Mouse (Mus musculus) heart, adult 2 months (tissue): Measurements from ENCODE around the gene Cmtm8. TPM values are rescaled to one million over a fixed set of nuclear protein-coding genes. Genes with fewer than 3 reads are reported as not detected.

ENCODE experiments used
- DNase-seq, 2 experiments: peaks; one replicate each; pipeline ENCODE4 v3.0.0; 2021
- H3K27ac ChIP-seq: fragments of 200-600 bp; 2 replicates; pipeline ENCODE4 v1.8.1; 2022
- H3K27me3 ChIP-seq: fragments of 200-500 bp; 2 replicates; pipeline ENCODE4 v1.6.1; 2012; ENCODE audit warnings: mild to moderate bottlenecking, low read length, inconsistent platforms, mixed read lengths; ENCODE audit not compliant: control insufficient read depth, insufficient read depth
- H3K36me3 ChIP-seq: fragments of 200-500 bp; 2 replicates; pipeline ENCODE4 v1.6.1; 2012; ENCODE audit warnings: low read length, inconsistent platforms; ENCODE audit not compliant: control insufficient read depth, insufficient read depth
- H3K4me1 ChIP-seq: fragments of 200-500 bp; 2 replicates; pipeline ENCODE4 v1.6.1; 2011; ENCODE audit warnings: low read length; ENCODE audit not compliant: control insufficient read depth, insufficient read depth
- H3K4me3 ChIP-seq: fragments of 200-600 bp; 2 replicates; pipeline ENCODE4 v1.8.1; 2022
- H3K79me2 ChIP-seq: fragments of 200-500 bp; replicated peaks from 2 replicates; pipeline ENCODE4 v1.6.1; 2012; ENCODE audit warnings: mild to moderate bottlenecking, inconsistent platforms, low read length, moderate library complexity, mixed read lengths; ENCODE audit not compliant: control insufficient read depth, insufficient read depth
- H3K9ac ChIP-seq: fragments of 200-500 bp; 2 replicates; pipeline ENCODE4 v1.6.1; 2012; ENCODE audit warnings: low read depth, mild to moderate bottlenecking, control low read depth, inconsistent platforms, low read length, mixed read lengths
- CTCF ChIP-seq: fragments of 200-600 bp; IDR thresholded peaks from 2 replicates; pipeline ENCODE4 v1.8.1; 2022; ENCODE audit warnings: antibody characterized with exemption, mild to moderate bottlenecking, moderate library complexity
- EP300 ChIP-seq: fragments of 200-500 bp; IDR thresholded peaks from 2 replicates; pipeline ENCODE4 v1.6.1; 2011; ENCODE audit warnings: low read depth, low read length, control low read depth; ENCODE audit not compliant: insufficient read depth
- POLR2A ChIP-seq: fragments of 200-500 bp; IDR thresholded peaks from 2 replicates; pipeline ENCODE4 v1.6.1; 2011; ENCODE audit warnings: mild to moderate bottlenecking, low read depth, low read length, control low read depth; ENCODE audit not compliant: insufficient read depth
- WGBS: fragments of 180-500 bp; shearing (Covaris S2); methylation state at CpG from one replicate; pipeline ENCODE4 v1.1.7; 2018; 5-methylcytosine and 5-hydroxymethylcytosine counted together
- intact Hi-C: fragments of 180-260 bp; cut with DNase I; formaldehyde crosslinking; loops from one replicate; pipeline ENCODE4 v1.15.1; 2025
- polyA plus RNA-seq: library from polyadenylated mRNA; depleted of rRNA; stranded (reverse); fragments of >200 nt; gene quantifications from 2 replicates; pipeline ENCODE4 v1.2.3, GENCODE M21; 2012
- total RNA-seq, 2 experiments: library from RNA; stranded (reverse); gene quantifications; 2 replicates each; pipeline ENCODE4 v1.2.3; 2021

Gene Cmtm8
- total and polyA plus RNA-seq, 3 experiments, result 11.5 to 28.7 (median 11.9) TPM

- TF ChIP-seq POLR2A, result no peak
- TF ChIP-seq CTCF, result no peak
- TF ChIP-seq EP300, result no peak
- no peak for DNase-seq
- 93% methylated on average over 3 of the region's 3 CpGs for WGBS
Measured at GRCm38 (mm10) chr9:114776361-114776760, 67.6 kb downstream of the Cmtm8 start.

GRCm38 (mm10) chr9:114775272-114775671, 68.7 kb downstream of the Cmtm8 start:
- WGBS, result 29% methylated on average over 4 of the region's 4 CpGs
- H3K27ac ChIP-seq, result no peak overlapping the region
- intact Hi-C loops, result no loop called here
- no peak overlapping the region for H3K9ac ChIP-seq
- no peaks in the 10 kb centered on the region for H3K27me3 ChIP-seq
- TF ChIP-seq POLR2A (no peak), EP300 (no peak), CTCF (no peak)
- H3K79me2 ChIP-seq, result no peaks in the 10 kb centered on the region
- DNase-seq, result peak; percentile 57 to 78
- H3K4me1 ChIP-seq, result peaks cover 5% of the 10 kb centered on the region
- H3K4me3 ChIP-seq, result no peak overlapping the region
- H3K36me3 ChIP-seq, result no peaks in the 10 kb centered on the region

More at GRCm38 (mm10) chr9:114776361-114776760, 67.6 kb downstream of the Cmtm8 start:
- Histone ChIP-seq H3K9ac (no peak overlapping the region), H3K27ac (no peak overlapping the region), H3K27me3 (no peaks in the 10 kb centered on the region), H3K36me3 (no peaks in the 10 kb centered on the region), H3K79me2 (no peaks in the 10 kb centered on the region), H3K4me1 (peaks cover 5% of the 10 kb centered on the region), H3K4me3 (no peak overlapping the region)
- intact Hi-C loops, result no loop called here

- Histone ChIP-seq H3K27ac (no peak overlapping the region), H3K79me2 (no peaks in the 10 kb centered on the region), H3K36me3 (no peaks in the 10 kb centered on the region), H3K4me1 (peaks cover 5% of the 10 kb centered on the region), H3K9ac (no peak overlapping the region), H3K4me3 (no peak overlapping the region), H3K27me3 (no peaks in the 10 kb centered on the region)
- no peak for TF ChIP-seq EP300
- DNase-seq, result no peak
- intact Hi-C loops, result no loop called here
- 64% methylated on average over 6 of the region's 6 CpGs for WGBS
Measured at GRCm38 (mm10) chr9:114774629-114775028, 69.3 kb downstream of the Cmtm8 start.

- Histone ChIP-seq H3K79me2 (no peaks in the 10 kb centered on the region), H3K27ac (no peak overlapping the region), H3K4me3 (no peak overlapping the region), H3K27me3 (no peaks in the 10 kb centered on the region), H3K9ac (no peak overlapping the region), H3K36me3 (no peaks in the 10 kb centered on the region), H3K4me1 (peaks cover 5% of the 10 kb centered on the region)
- no peak for DNase-seq
- no peak for TF ChIP-seq POLR2A
- no peak for TF ChIP-seq CTCF
- TF ChIP-seq EP300, result no peak
- WGBS, result 77% methylated on average over 7 of the region's 7 CpGs
- intact Hi-C loops, result no loop called here
Measured at GRCm38 (mm10) chr9:114771565-114771964, 72.4 kb downstream of the Cmtm8 start.

GRCm38 (mm10) chr9:114770224-114770623, 73.7 kb downstream of the Cmtm8 start:
- H3K27ac ChIP-seq, result no peak overlapping the region
- no peaks in the 10 kb centered on the region for H3K27me3 ChIP-seq
- H3K4me3 ChIP-seq, result no peak overlapping the region
- no peak overlapping the region for H3K9ac ChIP-seq
- H3K79me2 ChIP-seq, result no peaks in the 10 kb centered on the region
- peaks cover 5% of the 10 kb centered on the region for H3K4me1 ChIP-seq
- H3K36me3 ChIP-seq, result no peaks in the 10 kb centered on the region
- WGBS, result 82% methylated on average over 4 of the region's 4 CpGs
- TF ChIP-seq CTCF (no peak), POLR2A (no peak), EP300 (no peak)
- no peak for DNase-seq
- intact Hi-C loops, result no loop called here

- Histone ChIP-seq H3K27me3 (no peaks in the 10 kb centered on the region), H3K4me3 (no peak overlapping the region), H3K9ac (no peak overlapping the region), H3K4me1 (no peaks in the 10 kb centered on the region), H3K36me3 (no peaks in the 10 kb centered on the region), H3K27ac (no peak overlapping the region), H3K79me2 (no peaks in the 10 kb centered on the region)
- intact Hi-C loops, result no loop called here
- WGBS, result 64% methylated on average over 10 of the region's 10 CpGs
- TF ChIP-seq EP300 (no peak), CTCF (no peak), POLR2A (no peak)
- peak in 1 of 2 experiments; percentile 27 for DNase-seq
Measured at GRCm38 (mm10) chr9:114768066-114768465, 75.9 kb downstream of the Cmtm8 start.

- DNase-seq, result no peak
- H3K4me3 ChIP-seq, result no peak overlapping the region
- H3K4me1 ChIP-seq, result no peaks in the 10 kb centered on the region
- no peaks in the 10 kb centered on the region for H3K27me3 ChIP-seq
- WGBS, result 81% methylated on average over 2 of the region's 2 CpGs
- H3K36me3 ChIP-seq, result no peaks in the 10 kb centered on the region
- H3K27ac ChIP-seq, result no peak overlapping the region
- H3K9ac ChIP-seq, result no peak overlapping the region
- TF ChIP-seq CTCF, result no peak
- TF ChIP-seq POLR2A, result no peak
- TF ChIP-seq EP300, result no peak
- intact Hi-C loops, result no loop called here
- H3K79me2 ChIP-seq, result no peaks in the 10 kb centered on the region
Measured at GRCm38 (mm10) chr9:114767507-114767906, 76.4 kb downstream of the Cmtm8 start.
